Mouse (Mus musculus) embryonic facial prominence, embryonic 10.5 days (tissue): Measurements from ENCODE around the gene Cstb. TPM values are rescaled to one million over a fixed set of nuclear protein-coding genes. Genes with fewer than 3 reads are reported as not detected.
A peak's percentile ranks its signal among the peaks of the same experiment; 100 is the strongest.

ENCODE experiments used
- DNase-seq: peaks from one replicate; pipeline ENCODE4 v3.0.0-alpha.2; 2017; ENCODE audit warnings: low spot score
- H3K27ac ChIP-seq: fragments of 300-500 bp; sonication (generic); replicated peaks from 2 replicates; pipeline ENCODE4 v1.5.1; 2016; ENCODE audit warnings: mild to moderate bottlenecking
- H3K27me3 ChIP-seq: fragments of 300-500 bp; sonication (generic); replicated peaks from 2 replicates; pipeline ENCODE4 v1.6.1; 2016; ENCODE audit warnings: low read depth, mild to moderate bottlenecking; ENCODE audit not compliant: poor library complexity, severe bottlenecking
- H3K36me3 ChIP-seq: fragments of 300-500 bp; sonication (generic); replicated peaks from 2 replicates; pipeline ENCODE4 v1.6.1; 2016; ENCODE audit warnings: mild to moderate bottlenecking, moderate library complexity
- H3K4me1 ChIP-seq: fragments of 300-500 bp; sonication (generic); 2 replicates; pipeline ENCODE4 v1.6.1; 2016
- H3K4me3 ChIP-seq: fragments of 300-500 bp; sonication (generic); 2 replicates; pipeline ENCODE4 v1.5.1; 2016; ENCODE audit warnings: mild to moderate bottlenecking, moderate library complexity
- H3K9me3 ChIP-seq: fragments of 300-500 bp; sonication (generic); 2 replicates; pipeline ENCODE4 v1.6.1; 2016; ENCODE audit warnings: mild to moderate bottlenecking
- WGBS: fragments of 180-500 bp; shearing (Covaris S2); methylation state at CpG from one replicate; pipeline ENCODE4 v1.1.7; 2016; 5-methylcytosine and 5-hydroxymethylcytosine counted together
- polyA plus RNA-seq: library from polyadenylated mRNA; unstranded; fragments of >200 nt; fragmentation: Nextera tagmentation; extraction: Ambion mirVana; gene quantifications from 2 replicates; pipeline ENCODE4 v1.2.1, GENCODE M21; 2016

Gene Cstb
- polyA plus RNA-seq, 1 experiment from 2014 or later: 149 TPM

- Histone ChIP-seq H3K9me3 (no peaks in the 10 kb centered on the region), H3K4me3 (peak overlapping the region; percentile 90), H3K27me3 (no peaks in the 10 kb centered on the region), H3K4me1 (peaks cover 20% of the 10 kb centered on the region), H3K36me3 (peaks cover 31% of the 10 kb centered on the region), H3K27ac (peak overlapping the region; percentile 90)
- WGBS: 47% methylated on average over 6 of the region's 6 CpGs
- peak; percentile 22 for DNase-seq
These were observed 757 bp downstream of the Cstb start for GRCm38 (mm10) chr10:78426117-78426735.

- H3K9me3 ChIP-seq: no peaks in the 10 kb centered on the region
- no peak overlapping the region for H3K4me3 ChIP-seq
- peaks cover 20% of the 10 kb centered on the region for H3K4me1 ChIP-seq
- no peaks in the 10 kb centered on the region for H3K27me3 ChIP-seq
- 92% methylated on average over 11 of the region's 11 CpGs for WGBS
- peaks cover 31% of the 10 kb centered on the region for H3K36me3 ChIP-seq
- DNase-seq: no peak
- H3K27ac ChIP-seq: no peak overlapping the region
These were observed 2.6 kb downstream of the Cstb start for GRCm38 (mm10) chr10:78428070-78428469.

- Histone ChIP-seq H3K9me3 (no peaks in the 10 kb centered on the region), H3K4me1 (peaks cover 20% of the 10 kb centered on the region), H3K4me3 (no peak overlapping the region), H3K27me3 (no peaks in the 10 kb centered on the region), H3K36me3 (peaks cover 31% of the 10 kb centered on the region), H3K27ac (no peak overlapping the region)
- 86% methylated on average over 5 of the region's 5 CpGs for WGBS
- DNase-seq: no peak
These were observed 3.7 kb downstream of the Cstb start for GRCm38 (mm10) chr10:78429180-78429579.

DNA sequence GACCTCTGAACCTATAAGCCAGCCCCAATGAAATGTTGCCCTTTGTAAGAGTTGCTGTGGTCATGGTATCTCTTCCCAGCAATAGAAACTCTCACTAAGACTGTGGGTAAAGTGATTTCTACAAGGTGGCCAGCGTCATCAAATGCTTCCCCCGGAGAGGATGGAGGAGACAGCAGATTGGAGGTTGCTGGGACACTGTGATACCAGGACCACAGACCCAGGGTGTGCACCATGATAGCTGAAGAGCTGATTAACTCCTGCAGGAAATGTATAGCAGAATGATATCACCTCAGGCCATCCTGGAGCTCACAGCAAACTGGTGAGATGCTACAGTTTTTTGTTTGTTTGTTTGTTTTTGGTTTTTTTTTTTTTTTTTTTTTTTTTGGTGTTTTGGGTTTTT is 4.3 kb downstream of the Cstb start:
- 86% methylated on average over 2 of the region's 2 CpGs for WGBS
- no peaks in the 10 kb centered on the region for H3K27me3 ChIP-seq
- H3K4me3 ChIP-seq: no peak overlapping the region
- no peak overlapping the region for H3K27ac ChIP-seq
- H3K4me1 ChIP-seq: peaks cover 18% of the 10 kb centered on the region
- no peaks in the 10 kb centered on the region for H3K9me3 ChIP-seq
- no peak for DNase-seq
- peaks cover 31% of the 10 kb centered on the region for H3K36me3 ChIP-seq

DNA sequence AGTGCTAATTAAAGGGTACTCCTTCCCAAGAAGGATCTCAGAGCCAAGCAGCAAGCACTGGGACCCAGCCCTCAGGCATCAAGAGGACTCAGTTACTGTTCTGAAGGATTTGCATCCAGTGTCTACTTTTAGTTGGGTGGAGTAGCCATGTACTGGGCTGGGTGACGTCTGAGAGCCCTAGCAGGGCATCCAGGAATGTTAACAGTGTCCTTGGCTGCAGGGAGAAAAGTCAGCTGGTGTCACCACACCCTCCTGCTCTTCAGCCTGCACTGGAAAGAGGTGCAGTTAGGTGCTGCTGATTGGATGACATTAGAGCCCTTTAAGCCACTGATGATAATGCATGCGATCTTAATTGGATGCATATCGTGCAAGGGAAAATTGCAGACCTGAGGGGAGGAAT is 7.4 kb downstream of the Cstb start:
- DNase-seq: no peak
- Histone ChIP-seq H3K9me3 (no peaks in the 10 kb centered on the region), H3K36me3 (peaks cover 18% of the 10 kb centered on the region), H3K4me3 (no peak overlapping the region), H3K27ac (no peak overlapping the region), H3K4me1 (no peaks in the 10 kb centered on the region), H3K27me3 (no peaks in the 10 kb centered on the region)
- WGBS: 79% methylated on average over 3 of the region's 3 CpGs

GRCm38 (mm10) chr10:78438094-78438493 is 12.6 kb downstream of the Cstb start:
- Histone ChIP-seq H3K27me3 (no peaks in the 10 kb centered on the region), H3K4me3 (no peak overlapping the region), H3K4me1 (no peaks in the 10 kb centered on the region), H3K36me3 (peaks cover 33% of the 10 kb centered on the region), H3K9me3 (no peaks in the 10 kb centered on the region), H3K27ac (no peak overlapping the region)
- DNase-seq: peak; percentile 83
- WGBS: 15% methylated on average over 5 of the region's 5 CpGs

GRCm38 (mm10) chr10:78439550-78439949 is 14.1 kb downstream of the Cstb start:
- no peaks in the 10 kb centered on the region for H3K9me3 ChIP-seq
- no peak overlapping the region for H3K27ac ChIP-seq
- H3K27me3 ChIP-seq: no peaks in the 10 kb centered on the region
- WGBS: 67% methylated on average over 5 of the region's 5 CpGs
- peaks cover 46% of the 10 kb centered on the region for H3K36me3 ChIP-seq
- peak; percentile 53 for DNase-seq
- no peaks in the 10 kb centered on the region for H3K4me1 ChIP-seq
- H3K4me3 ChIP-seq: no peak overlapping the region

GRCm38 (mm10) chr10:78439990-78440389 is 14.5 kb downstream of the Cstb start:
- H3K9me3 ChIP-seq: no peaks in the 10 kb centered on the region
- no peak overlapping the region for H3K27ac ChIP-seq
- DNase-seq: no peak
- WGBS: 90% methylated on average over 7 of the region's 7 CpGs
- H3K27me3 ChIP-seq: no peaks in the 10 kb centered on the region
- no peak overlapping the region for H3K4me3 ChIP-seq
- H3K4me1 ChIP-seq: no peaks in the 10 kb centered on the region
- peaks cover 51% of the 10 kb centered on the region for H3K36me3 ChIP-seq

- peak; percentile 32 for DNase-seq
- Histone ChIP-seq H3K27ac (no peak overlapping the region), H3K4me3 (no peak overlapping the region), H3K27me3 (no peaks in the 10 kb centered on the region), H3K36me3 (peaks cover 57% of the 10 kb centered on the region), H3K9me3 (no peaks in the 10 kb centered on the region), H3K4me1 (no peaks in the 10 kb centered on the region)
- WGBS: 67% methylated on average over 9 of the region's 9 CpGs
These were observed 15.3 kb downstream of the Cstb start for GRCm38 (mm10) chr10:78440812-78441211.

DNA sequence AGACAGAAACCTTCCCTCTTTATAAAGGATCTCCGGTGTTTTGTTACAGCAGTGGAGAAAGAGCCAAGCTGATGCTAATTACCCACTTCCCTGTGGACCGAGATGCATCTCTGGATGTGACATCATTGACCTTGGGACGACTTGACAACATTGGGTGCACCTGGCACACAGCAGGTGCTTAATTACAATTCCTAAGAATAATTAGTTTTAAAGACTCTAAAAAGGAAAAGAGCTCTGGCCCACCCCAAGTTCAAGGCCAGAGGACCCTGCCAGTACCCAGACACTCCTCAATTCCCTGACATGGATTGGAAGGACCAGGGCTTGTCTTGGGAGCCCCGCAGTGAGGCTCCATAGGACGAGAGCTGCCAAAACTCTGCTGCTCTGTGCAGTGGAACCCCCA is 16.1 kb downstream of the Cstb start:
- no peak for DNase-seq
- H3K4me3 ChIP-seq: no peak overlapping the region
- H3K36me3 ChIP-seq: peaks cover 65% of the 10 kb centered on the region
- no peaks in the 10 kb centered on the region for H3K27me3 ChIP-seq
- no peak overlapping the region for H3K27ac ChIP-seq
- WGBS: 80% methylated on average over 5 of the region's 5 CpGs
- no peaks in the 10 kb centered on the region for H3K9me3 ChIP-seq
- H3K4me1 ChIP-seq: no peaks in the 10 kb centered on the region

GRCm38 (mm10) chr10:78442292-78442691 is 16.8 kb downstream of the Cstb start:
- Histone ChIP-seq H3K36me3 (peaks cover 72% of the 10 kb centered on the region), H3K4me3 (no peak overlapping the region), H3K4me1 (no peaks in the 10 kb centered on the region), H3K27ac (no peak overlapping the region), H3K27me3 (no peaks in the 10 kb centered on the region), H3K9me3 (no peaks in the 10 kb centered on the region)
- 94% methylated on average over 3 of the region's 3 CpGs for WGBS
- DNase-seq: no peak

DNA sequence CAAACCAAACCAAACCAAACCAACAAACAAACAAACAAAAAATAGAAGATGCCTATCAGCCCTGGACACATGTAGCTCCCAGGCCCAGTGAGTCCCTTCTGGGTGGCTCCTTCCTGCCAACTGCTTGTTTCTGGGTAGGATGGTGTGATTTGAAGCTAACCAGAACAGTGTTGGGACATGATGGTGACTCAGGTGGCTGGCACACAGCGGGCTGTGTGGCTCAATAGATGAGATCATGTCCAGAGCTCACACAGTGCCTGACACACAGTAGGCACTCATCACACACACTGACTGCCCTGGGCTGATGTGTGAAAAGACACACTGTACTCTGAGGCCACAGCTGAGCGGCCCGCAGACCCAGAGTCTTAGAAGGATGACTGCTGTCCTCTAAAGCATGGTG is 20.7 kb downstream of the Cstb start:
- H3K27ac ChIP-seq: no peak overlapping the region
- H3K9me3 ChIP-seq: no peaks in the 10 kb centered on the region
- no peaks in the 10 kb centered on the region for H3K27me3 ChIP-seq
- H3K36me3 ChIP-seq: peaks cover 88% of the 10 kb centered on the region
- H3K4me3 ChIP-seq: no peak overlapping the region
- DNase-seq: no peak
- WGBS: 94% methylated on average over 3 of the region's 3 CpGs
- H3K4me1 ChIP-seq: no peaks in the 10 kb centered on the region

DNA sequence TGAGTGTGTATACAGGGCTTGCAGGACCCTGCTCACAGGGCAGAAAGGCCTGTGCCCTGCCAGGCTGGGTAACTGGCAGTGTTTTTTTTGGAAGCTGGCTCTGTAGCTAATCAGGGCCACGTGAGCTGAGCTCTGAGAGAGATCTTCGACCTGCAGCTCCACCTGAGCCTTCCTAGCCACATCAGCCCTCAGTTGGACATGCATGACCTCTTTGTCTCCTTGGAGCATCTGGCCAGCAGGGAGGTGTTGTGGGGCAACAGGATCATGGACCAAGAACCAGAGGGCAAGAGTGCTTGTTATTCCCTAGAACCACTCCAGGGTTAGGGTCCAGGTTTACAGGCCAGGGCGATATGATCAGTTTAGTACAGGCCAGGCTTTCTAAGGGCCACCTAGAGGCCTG is 21.9 kb downstream of the Cstb start:
- DNase-seq: no peak
- no peaks in the 10 kb centered on the region for H3K27me3 ChIP-seq
- 92% methylated on average over 3 of the region's 3 CpGs for WGBS
- no peak overlapping the region for H3K27ac ChIP-seq
- peaks cover 77% of the 10 kb centered on the region for H3K36me3 ChIP-seq
- peaks cover 2% of the 10 kb centered on the region; the same call in 1 of the 2 replicates for H3K4me1 ChIP-seq
- no peak overlapping the region for H3K4me3 ChIP-seq
- no peaks in the 10 kb centered on the region for H3K9me3 ChIP-seq
